Mouse (Mus musculus): Measurements from ENCODE around the gene Atxn10.

Gene Atxn10

GRCm38 (mm10) chr15:85406846-85407245, 70.8 kb downstream of the Atxn10 start:
- DNase-seq: no peak

- no peak for DNase-seq
Measured at GRCm38 (mm10) chr15:85407342-85407741, 71.3 kb downstream of the Atxn10 start.

GRCm38 (mm10) chr15:85408790-85409189, 72.7 kb downstream of the Atxn10 start:
- peak; percentile 22 for DNase-seq

GRCm38 (mm10) chr15:85409245-85409783, 73.3 kb downstream of the Atxn10 start:
- no peak for DNase-seq

- DNase-seq: no peak
Measured at GRCm38 (mm10) chr15:85409836-85410235, 73.8 kb downstream of the Atxn10 start.

GRCm38 (mm10) chr15:85414620-85415019, 78.6 kb downstream of the Atxn10 start:
- DNase-seq: no peak

- DNase-seq: no peak
Measured at GRCm38 (mm10) chr15:85420686-85421085, 84.6 kb downstream of the Atxn10 start.

GRCm38 (mm10) chr15:85424197-85424596, 88.2 kb downstream of the Atxn10 start:
- no peak for DNase-seq

- peak; percentile 68 for DNase-seq
Measured at GRCm38 (mm10) chr15:85428140-85428539, 92.1 kb downstream of the Atxn10 start.

- DNase-seq: no peak
Measured at GRCm38 (mm10) chr15:85442568-85442967, 106.5 kb downstream of the Atxn10 start.

GRCm38 (mm10) chr15:85446652-85447051, 110.6 kb downstream of the Atxn10 start:
- DNase-seq: no peak

- no peak for DNase-seq
Measured at GRCm38 (mm10) chr15:85456891-85457290, 120.8 kb downstream of the Atxn10 start.

- DNase-seq: no peak
Measured at GRCm38 (mm10) chr15:85457838-85458237, 121.8 kb downstream of the Atxn10 start.

GRCm38 (mm10) chr15:85458631-85459082, 122.6 kb downstream of the Atxn10 start:
- no peak for DNase-seq

- DNase-seq: no peak
Measured at GRCm38 (mm10) chr15:85461541-85461940, 125.5 kb downstream of the Atxn10 start.

GRCm38 (mm10) chr15:85462138-85462537, 126.1 kb downstream of the Atxn10 start:
- DNase-seq: peak; percentile 68

GRCm38 (mm10) chr15:85463027-85463790, 127.2 kb downstream of the Atxn10 start:
- DNase-seq: no peak

- no peak for DNase-seq
Measured at GRCm38 (mm10) chr15:85464190-85464589, 128.1 kb downstream of the Atxn10 start.

GRCm38 (mm10) chr15:85464823-85465565, 128.9 kb downstream of the Atxn10 start:
- DNase-seq: no peak

- DNase-seq: no peak
Measured at GRCm38 (mm10) chr15:85466456-85467067, 130.5 kb downstream of the Atxn10 start.

- no peak for DNase-seq
Measured at GRCm38 (mm10) chr15:85469401-85469800, 133.4 kb downstream of the Atxn10 start.

- DNase-seq: no peak
Measured at GRCm38 (mm10) chr15:85474697-85475096, 138.7 kb downstream of the Atxn10 start.

- DNase-seq: no peak
Measured at GRCm38 (mm10) chr15:85477584-85477983, 141.5 kb downstream of the Atxn10 start.
